Mouse (Mus musculus): ENCODE measurements at regions not wholly inside any gene's neighbourhood (a gene's known extent, or its start where the extent isn't known, plus 50 kb on each side); places are given as distances from the start of the nearest gene placed in this dataset.

DNA sequence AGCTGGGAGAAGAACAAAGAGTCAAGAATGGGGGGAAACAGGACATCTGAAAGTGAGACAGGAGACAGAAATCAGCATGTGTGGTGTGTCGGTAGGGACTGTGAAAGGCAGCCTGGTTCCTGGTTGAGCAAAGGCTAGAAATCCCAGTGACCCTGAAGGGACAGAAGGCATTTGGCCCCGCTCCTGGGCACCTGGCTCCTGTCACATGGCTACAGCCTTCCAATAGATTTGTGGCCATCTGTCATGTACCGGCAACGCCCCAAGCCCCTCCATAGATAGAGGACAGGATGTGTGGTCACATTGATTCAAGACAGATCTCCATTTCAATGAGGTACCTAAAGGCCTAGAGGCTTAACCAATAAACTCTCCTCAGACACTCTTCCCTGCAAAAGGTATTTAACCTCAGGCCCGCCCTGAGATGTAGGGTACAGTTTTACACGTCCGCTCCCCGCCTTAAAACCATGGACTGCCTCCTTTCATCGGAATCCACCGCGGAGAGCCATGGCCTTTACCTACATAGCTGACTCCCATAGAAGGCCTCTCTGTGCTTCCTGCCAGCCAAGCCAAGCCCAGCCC, 68.0 kb upstream of the Lmcd1 start:
- TF ChIP-seq TCF12 (IDR thresholded peaks at IDR 0.05; ENCODE audit: insufficient read depth, poor library complexity, severe bottlenecking) (no peak), POLR2A (IDR thresholded peaks at IDR 0.05; ENCODE audit: insufficient read length, low read depth) (no peak), SRF (IDR thresholded peaks at IDR 0.05; ENCODE audit: control insufficient read depth, insufficient read length, low read depth) (no peak), MAX (IDR thresholded peaks at IDR 0.05; ENCODE audit: low read depth) (no peak), POLR2AphosphoS2 (IDR thresholded peaks at IDR 0.05; ENCODE audit: insufficient read length, low read depth) (no peak), REST (IDR thresholded peaks at IDR 0.05; ENCODE audit: insufficient read depth, insufficient read length) (no peak), E2F4 (IDR thresholded peaks at IDR 0.05; ENCODE audit: insufficient read depth) (no peak)
